Mouse (Mus musculus) limb, embryonic 12.5 days (tissue): ENCODE results near the gene Cdv3. TPM values are rescaled to one million over a fixed set of nuclear protein-coding genes. Genes with fewer than 3 reads are reported as not detected.

Source experiments
- ATAC-seq: fragments of 200-750 bp; cut with Nextera tagmentation; 2 replicates; pipeline ENCODE4 v1.8.0; 2017; ENCODE audit warnings: low read depth, moderate TSS enrichment; ENCODE audit not compliant: insufficient number of reproducible peaks, insufficient read depth, low FRiP score, low TSS enrichment
- H3K27ac ChIP-seq: fragments of 300-500 bp; sonication (generic); 2 replicates; pipeline ENCODE4 v1.5.1; 2016; ENCODE audit warnings: mild to moderate bottlenecking, moderate library complexity
- H3K27me3 ChIP-seq: fragments of 300-500 bp; sonication (generic); 2 replicates; pipeline ENCODE4 v1.6.1; 2016; ENCODE audit warnings: mild to moderate bottlenecking, moderate library complexity
- H3K36me3 ChIP-seq: fragments of 300-500 bp; sonication (generic); 2 replicates; pipeline ENCODE4 v1.6.1; 2016; ENCODE audit warnings: mild to moderate bottlenecking, moderate library complexity
- H3K4me1 ChIP-seq: fragments of 300-500 bp; sonication (generic); replicated peaks from 2 replicates; pipeline ENCODE4 v1.6.1; 2016
- H3K4me2 ChIP-seq: fragments of 300-500 bp; sonication (generic); 2 replicates; pipeline ENCODE4 v1.6.1; 2016; ENCODE audit warnings: mild to moderate bottlenecking, moderate library complexity
- H3K4me3 ChIP-seq: fragments of 300-500 bp; sonication (generic); replicated peaks from 2 replicates; pipeline ENCODE4 v1.5.1; 2016; ENCODE audit warnings: mild to moderate bottlenecking
- H3K9ac ChIP-seq: fragments of 300-500 bp; sonication (generic); replicated peaks from 2 replicates; pipeline ENCODE4 v1.6.1; 2016; ENCODE audit warnings: mild to moderate bottlenecking, moderate library complexity
- H3K9me3 ChIP-seq: fragments of 300-500 bp; sonication (generic); 2 replicates; pipeline ENCODE4 v1.6.1; 2016; ENCODE audit warnings: mild to moderate bottlenecking, moderate library complexity
- WGBS: fragments of 180-500 bp; shearing (Covaris S2); methylation state at CpG from one replicate; pipeline ENCODE4 v1.1.7; 2016; 5-methylcytosine and 5-hydroxymethylcytosine counted together
- polyA plus RNA-seq: library from polyadenylated mRNA; unstranded; fragments of >200 nt; fragmentation: Nextera tagmentation; extraction: Ambion mirVana; gene quantifications from 2 replicates; pipeline ENCODE4 v1.2.1, GENCODE M21; 2016

Cdv3 gene
- polyA plus RNA-seq, 1 experiment from 2014 or later = 114 TPM

DNA sequence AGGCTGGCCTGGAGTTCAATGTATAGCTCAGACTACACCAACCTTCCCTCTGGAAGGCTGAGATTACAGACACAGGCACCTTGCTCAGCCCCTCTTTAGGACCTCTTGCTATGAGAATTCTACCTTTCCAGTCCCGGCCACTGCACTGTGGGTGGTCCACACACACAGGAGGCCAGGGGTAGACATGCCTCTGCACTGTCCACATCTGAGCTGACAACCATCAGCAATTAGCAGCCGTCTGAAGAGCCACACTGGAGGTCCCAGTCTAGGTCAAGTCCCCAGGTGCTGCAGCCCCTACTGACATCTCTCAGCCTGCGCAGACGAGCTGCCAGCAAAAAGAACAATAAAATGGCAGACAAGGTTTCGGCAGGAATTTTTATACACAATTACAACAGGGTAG is 20.9 kb upstream of the Cdv3 start:
- Histone ChIP-seq H3K4me3 (no peak overlapping the region), H3K9ac (no peak overlapping the region; the same call in 1 of the 2 replicates), H3K4me2 (peak overlapping the region; percentile 18; the same call in 1 of the 2 replicates), H3K4me1 (peaks cover 18% of the 10 kb centered on the region), H3K27me3 (peaks cover 35% of the 10 kb centered on the region), H3K36me3 (no peaks in the 10 kb centered on the region), H3K27ac (peak overlapping the region; percentile 73), H3K9me3 (no peaks in the 10 kb centered on the region)
- 17% methylated on average over 5 of the region's 5 CpGs for WGBS
- peak; percentile 35; the same call in 1 of the 2 replicates for ATAC-seq

DNA sequence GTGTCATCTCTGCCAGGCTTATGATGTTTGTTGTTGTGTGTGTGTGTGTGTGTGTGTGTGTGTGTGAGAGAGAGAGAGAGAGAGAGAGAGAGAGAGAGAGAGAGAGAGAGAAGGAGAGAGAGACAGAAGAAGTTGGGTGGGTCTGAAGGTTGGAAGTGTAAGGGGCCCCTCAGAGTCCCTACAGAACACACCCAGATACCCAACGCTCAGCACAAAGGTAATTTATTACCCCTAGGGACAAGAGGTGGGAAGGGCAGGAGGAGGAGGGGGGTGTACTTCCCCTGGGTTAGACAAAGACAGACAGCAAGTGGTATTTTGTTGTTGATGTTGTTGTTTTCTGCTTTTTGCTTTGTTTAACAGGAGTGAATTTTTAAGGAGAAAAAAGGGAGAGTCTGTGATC is 20.0 kb upstream of the Cdv3 start:
- no peak for ATAC-seq
- Histone ChIP-seq H3K9ac (no peak overlapping the region), H3K36me3 (no peaks in the 10 kb centered on the region), H3K4me1 (peaks cover 18% of the 10 kb centered on the region), H3K4me3 (no peak overlapping the region), H3K9me3 (no peaks in the 10 kb centered on the region), H3K27ac (no peak overlapping the region), H3K27me3 (peaks cover 29% of the 10 kb centered on the region), H3K4me2 (no peak overlapping the region)
- WGBS = 0% methylated on average over 1 of the region's 1 CpGs

DNA sequence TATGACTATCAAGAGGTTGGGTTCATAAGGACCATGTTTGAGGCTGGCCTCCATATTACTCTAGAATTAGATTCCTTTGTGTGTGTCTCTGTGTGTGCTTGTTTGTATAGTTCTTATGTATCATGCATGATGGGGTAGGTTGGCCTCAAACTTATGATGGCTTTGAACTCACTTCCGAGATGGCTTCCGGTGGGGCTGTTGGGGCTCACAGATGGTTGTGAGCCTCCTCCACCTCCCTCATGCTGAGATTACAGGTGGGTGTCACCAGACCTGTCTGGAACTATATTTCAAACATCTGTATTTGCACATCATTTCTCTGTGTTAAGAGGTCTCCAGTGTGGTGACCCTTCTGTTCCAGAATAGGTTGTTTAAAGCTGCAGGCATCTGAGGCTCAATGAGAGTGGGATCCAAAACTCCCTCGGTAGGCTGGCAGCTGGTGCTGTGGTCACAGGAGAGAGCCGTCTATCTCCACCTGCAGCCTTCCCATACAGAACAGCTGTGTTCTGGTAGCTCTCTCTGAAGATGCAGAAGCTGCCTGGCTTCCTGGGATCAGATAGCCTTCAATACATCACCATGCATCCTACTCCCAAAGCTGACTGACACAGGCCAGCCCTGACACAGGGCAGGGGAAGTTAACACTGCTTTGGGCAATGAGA is 18.6 kb upstream of the Cdv3 start:
- H3K9ac ChIP-seq = no peak overlapping the region
- no peak overlapping the region for H3K27ac ChIP-seq
- no peak overlapping the region for H3K4me2 ChIP-seq
- peaks cover 17% of the 10 kb centered on the region for H3K27me3 ChIP-seq
- H3K4me1 ChIP-seq = peaks cover 18% of the 10 kb centered on the region
- no peaks in the 10 kb centered on the region for H3K36me3 ChIP-seq
- 68% methylated on average over 4 of the region's 4 CpGs for WGBS
- no peak for ATAC-seq
- no peaks in the 10 kb centered on the region for H3K9me3 ChIP-seq
- H3K4me3 ChIP-seq = no peak overlapping the region

DNA sequence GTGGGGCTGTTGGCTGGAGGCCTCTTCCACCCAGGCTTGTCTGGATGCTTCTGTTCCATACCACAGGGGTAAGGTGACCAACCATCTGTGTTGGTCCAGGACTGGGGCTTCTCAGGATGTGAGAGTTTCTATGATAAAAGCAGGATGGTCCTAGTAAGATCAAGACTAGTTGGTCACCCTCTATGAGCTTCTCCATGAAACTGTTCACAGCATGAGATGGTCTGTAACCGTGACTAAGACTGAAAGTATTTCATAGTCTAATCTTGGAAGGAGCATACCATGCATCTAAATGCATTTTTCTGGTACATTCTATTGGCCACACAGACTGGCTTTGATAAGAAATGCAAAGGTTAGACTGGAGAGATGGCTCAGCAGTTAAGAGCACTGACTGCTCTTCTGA is 17.9 kb upstream of the Cdv3 start:
- no peak overlapping the region for H3K27ac ChIP-seq
- H3K9ac ChIP-seq = no peak overlapping the region
- 87% methylated on average over 1 of the region's 1 CpGs for WGBS
- H3K4me2 ChIP-seq = no peak overlapping the region
- no peaks in the 10 kb centered on the region for H3K36me3 ChIP-seq
- no peak for ATAC-seq
- peaks cover 18% of the 10 kb centered on the region for H3K4me1 ChIP-seq
- H3K27me3 ChIP-seq = peaks cover 17% of the 10 kb centered on the region
- no peak overlapping the region for H3K4me3 ChIP-seq
- H3K9me3 ChIP-seq = no peaks in the 10 kb centered on the region

DNA sequence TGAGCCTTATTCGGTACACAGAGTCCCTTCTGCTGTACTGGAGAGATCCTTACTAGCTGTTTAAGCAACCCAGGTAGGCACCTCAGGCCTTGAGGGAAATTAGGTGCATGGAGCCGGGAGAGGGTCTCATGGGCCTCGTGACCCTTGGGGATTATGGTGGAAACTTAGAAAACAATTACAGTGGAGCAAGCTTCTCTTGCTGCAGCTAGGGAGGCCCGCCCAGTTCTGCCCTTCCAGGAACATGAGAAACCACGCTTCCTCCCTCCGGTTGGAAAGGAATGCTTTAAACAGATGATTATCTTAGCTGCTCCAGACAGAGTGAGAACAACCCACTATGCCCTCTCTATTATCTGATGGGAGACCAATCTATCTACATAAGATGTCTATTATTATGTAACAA is 17.3 kb upstream of the Cdv3 start:
- Histone ChIP-seq H3K27ac (no peak overlapping the region), H3K27me3 (peaks cover 17% of the 10 kb centered on the region), H3K9me3 (no peaks in the 10 kb centered on the region), H3K9ac (no peak overlapping the region), H3K36me3 (no peaks in the 10 kb centered on the region), H3K4me1 (peaks cover 17% of the 10 kb centered on the region), H3K4me3 (no peak overlapping the region), H3K4me2 (no peak overlapping the region)
- WGBS = 54% methylated on average over 6 of the region's 6 CpGs
- ATAC-seq = no peak

DNA sequence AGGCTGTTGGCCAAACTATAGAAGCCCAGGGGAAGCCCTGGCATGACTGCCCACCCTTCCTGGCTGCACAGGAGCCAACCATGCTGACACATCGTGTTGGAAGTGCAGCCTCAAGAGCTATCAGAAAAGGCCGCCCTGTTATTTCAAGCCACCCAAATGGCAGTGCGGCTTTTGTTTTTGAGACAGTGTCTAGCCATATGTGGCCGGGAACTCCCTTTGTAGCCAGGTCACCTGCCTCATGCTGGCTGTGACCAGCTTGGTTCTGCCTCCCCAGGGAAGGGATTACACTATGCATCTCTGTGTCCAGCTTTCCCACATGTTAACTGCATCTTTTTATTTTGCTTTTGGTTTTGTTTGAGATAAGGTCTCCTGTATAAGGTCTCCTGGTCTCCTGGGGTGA is 14.9 kb upstream of the Cdv3 start:
- Histone ChIP-seq H3K4me1 (0 out of 2 replicates have a peak, but pooled peaks cover 2% of the 10 kb centered on the region), H3K36me3 (no peaks in the 10 kb centered on the region), H3K9ac (no peak overlapping the region), H3K27me3 (peaks cover 7% of the 10 kb centered on the region), H3K4me3 (no peak overlapping the region), H3K4me2 (no peak overlapping the region), H3K9me3 (no peaks in the 10 kb centered on the region), H3K27ac (no peak overlapping the region)
- WGBS = 91% methylated on average over 4 of the region's 4 CpGs
- ATAC-seq = no peak

DNA sequence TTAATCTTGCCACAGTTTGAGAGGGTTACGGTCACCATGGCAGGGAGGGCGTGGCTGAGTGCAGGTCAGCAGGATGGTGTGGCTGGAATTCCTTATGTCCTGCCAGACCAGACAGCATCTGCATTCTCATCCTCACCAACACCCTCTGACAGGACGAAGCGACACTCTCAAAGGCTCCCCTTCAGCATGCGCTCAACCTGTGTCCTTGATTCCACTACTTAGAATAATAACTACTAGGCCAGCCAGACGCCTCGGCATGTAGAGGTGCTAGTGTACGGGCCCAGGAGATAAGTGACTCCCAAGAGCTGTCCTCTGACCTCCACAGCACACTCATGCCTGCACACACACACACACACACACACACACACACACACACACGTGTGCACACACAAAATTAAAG is 13.6 kb upstream of the Cdv3 start:
- no peak overlapping the region for H3K4me3 ChIP-seq
- H3K27ac ChIP-seq = no peak overlapping the region
- no peak overlapping the region for H3K4me2 ChIP-seq
- no peak for ATAC-seq
- H3K9ac ChIP-seq = no peak overlapping the region
- H3K36me3 ChIP-seq = no peaks in the 10 kb centered on the region
- H3K4me1 ChIP-seq = 0 out of 2 replicates have a peak, but pooled peaks cover 2% of the 10 kb centered on the region
- H3K9me3 ChIP-seq = no peaks in the 10 kb centered on the region
- WGBS = 65% methylated on average over 9 of the region's 9 CpGs
- peaks cover 7% of the 10 kb centered on the region for H3K27me3 ChIP-seq

DNA sequence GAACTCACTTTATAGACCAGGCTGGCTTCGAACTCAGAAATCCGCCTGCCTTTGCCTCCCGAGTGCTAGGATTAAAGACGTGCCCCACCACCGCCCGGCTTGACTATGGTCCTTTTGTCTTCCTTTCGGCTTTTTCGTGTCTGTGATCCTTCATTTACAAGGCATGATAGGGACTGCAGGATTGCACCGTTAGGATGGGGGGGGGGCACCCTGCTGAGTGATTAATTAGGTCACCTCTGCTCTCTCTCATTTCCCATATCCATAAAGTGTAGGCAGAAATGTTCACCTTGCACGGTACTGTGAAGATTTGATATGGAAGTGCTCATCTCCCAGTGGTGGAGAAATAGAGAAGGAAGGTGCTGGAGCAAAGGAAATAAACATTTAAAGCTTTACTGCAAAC is 13.0 kb upstream of the Cdv3 start:
- H3K36me3 ChIP-seq = no peaks in the 10 kb centered on the region
- no peaks in the 10 kb centered on the region for H3K9me3 ChIP-seq
- ATAC-seq = no peak
- no peak overlapping the region for H3K4me2 ChIP-seq
- H3K27ac ChIP-seq = no peak overlapping the region
- no peak overlapping the region for H3K9ac ChIP-seq
- H3K4me1 ChIP-seq = 0 out of 2 replicates have a peak, but pooled peaks cover 2% of the 10 kb centered on the region
- H3K27me3 ChIP-seq = peaks cover 7% of the 10 kb centered on the region
- WGBS = 63% methylated on average over 10 of the region's 10 CpGs
- H3K4me3 ChIP-seq = no peak overlapping the region

DNA sequence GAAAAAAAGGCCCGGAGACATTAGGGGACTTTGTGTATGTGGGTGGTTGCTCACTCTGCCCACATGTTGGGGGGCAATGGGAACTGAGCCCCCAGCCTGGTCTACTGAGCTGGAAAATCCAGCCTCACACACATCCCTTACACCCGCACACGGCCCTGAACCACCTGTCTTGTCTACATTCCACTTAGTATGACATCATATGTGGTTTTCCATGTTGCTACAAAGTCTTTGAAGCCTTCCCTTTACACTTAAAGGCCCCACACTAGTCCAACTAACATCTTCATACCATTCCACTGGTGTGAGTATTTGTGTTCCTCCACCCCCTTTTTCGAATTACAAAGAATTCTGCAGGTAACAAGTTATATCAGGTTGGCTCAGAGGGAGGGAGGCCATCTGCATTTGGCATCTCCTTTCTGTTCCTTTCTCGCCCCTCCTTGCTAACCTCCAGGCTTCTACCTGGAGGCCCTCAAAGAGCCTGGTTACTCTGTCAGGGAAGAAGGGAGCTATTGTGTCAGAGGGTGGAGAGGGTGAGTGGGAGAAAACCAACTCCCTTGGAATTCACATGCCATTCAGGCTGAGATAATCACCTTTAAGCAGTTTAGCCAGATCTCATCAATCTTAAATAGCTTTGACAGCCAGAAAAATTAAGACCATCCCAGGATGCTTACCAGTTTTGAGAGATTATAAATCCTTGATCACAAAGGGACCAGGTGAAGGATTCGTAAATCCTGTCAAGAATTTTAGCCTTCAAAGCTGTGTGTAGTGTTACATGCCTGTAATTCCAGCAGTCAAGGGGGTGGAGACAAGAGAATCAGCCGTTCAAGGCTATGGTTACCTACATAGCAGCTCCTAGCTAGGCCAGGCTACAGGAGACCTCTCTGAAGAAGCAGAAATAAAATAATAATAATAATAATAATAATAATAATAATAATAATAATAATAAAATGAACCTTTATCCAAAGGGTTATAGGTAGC is 11.0 kb upstream of the Cdv3 start:
- Histone ChIP-seq H3K4me3 (no peak overlapping the region), H3K4me1 (no peaks in the 10 kb centered on the region), H3K27me3 (no peaks in the 10 kb centered on the region), H3K9ac (no peak overlapping the region), H3K36me3 (no peaks in the 10 kb centered on the region), H3K9me3 (no peaks in the 10 kb centered on the region), H3K4me2 (no peak overlapping the region), H3K27ac (peak overlapping the region; percentile 50)
- no peak; the same call in 1 of the 2 replicates for ATAC-seq
- 64% methylated on average over 7 of the region's 7 CpGs for WGBS

DNA sequence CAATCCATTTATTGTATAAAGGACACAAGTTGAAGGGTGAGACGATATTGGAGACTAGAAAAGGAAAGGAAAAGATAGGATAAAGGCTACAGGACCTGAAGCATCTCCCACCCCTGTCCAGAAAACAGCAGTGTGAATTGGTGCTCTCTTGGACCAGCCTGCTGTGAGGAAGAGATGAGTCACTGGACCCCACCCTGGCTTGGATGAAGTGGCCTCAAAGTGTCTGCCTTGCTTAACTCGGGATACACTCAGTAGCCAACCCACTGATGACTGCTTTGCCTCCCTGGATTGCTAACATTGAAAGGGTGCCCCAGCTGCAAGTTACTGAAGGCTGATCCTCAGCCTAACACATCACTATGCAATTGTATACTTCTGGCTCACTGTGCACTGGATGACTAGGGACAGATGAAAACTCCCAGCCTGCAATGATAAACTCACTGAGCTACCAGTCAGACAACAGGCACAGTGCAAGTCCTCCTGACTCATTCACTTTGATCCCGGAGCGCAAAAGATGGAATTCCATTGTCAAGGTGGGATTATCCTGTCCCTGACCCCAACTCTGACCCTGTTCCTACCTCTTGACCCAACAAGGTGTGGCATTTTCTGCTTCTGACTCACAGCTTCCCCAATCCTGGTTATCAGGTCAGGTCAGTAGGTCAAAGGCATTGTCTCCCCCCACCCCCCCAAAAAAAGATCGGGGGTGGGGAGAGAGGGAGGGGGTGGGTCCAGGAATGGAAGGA is 6.8 kb upstream of the Cdv3 start:
- Histone ChIP-seq H3K27me3 (no peaks in the 10 kb centered on the region), H3K9ac (no peak overlapping the region), H3K4me2 (no peak overlapping the region), H3K9me3 (no peaks in the 10 kb centered on the region), H3K27ac (no peak overlapping the region), H3K4me1 (no peaks in the 10 kb centered on the region), H3K4me3 (no peak overlapping the region), H3K36me3 (peaks cover 4% of the 10 kb centered on the region; the same call in 1 of the 2 replicates)
- no peak for ATAC-seq
- WGBS = 71% methylated on average over 5 of the region's 5 CpGs

DNA sequence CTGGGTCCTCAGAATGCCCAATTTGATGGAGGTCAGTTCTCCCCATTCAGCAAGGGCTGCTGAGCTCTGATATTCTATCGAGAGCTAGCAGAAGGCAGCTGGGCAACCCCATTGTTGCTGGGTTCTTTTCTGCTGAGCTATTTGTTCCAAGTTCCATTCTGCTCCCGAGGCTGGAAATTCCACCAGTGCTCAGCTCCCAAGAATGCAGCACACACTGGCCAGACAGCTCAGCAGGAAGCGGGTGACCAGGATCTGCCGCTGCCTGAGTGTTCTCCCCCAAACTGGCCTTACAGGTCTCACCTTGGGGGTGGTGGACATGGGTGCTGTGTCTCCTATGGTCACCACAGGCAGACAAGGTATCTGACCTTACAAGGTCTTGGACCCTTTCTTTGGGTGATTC is 4.3 kb upstream of the Cdv3 start:
- no peak overlapping the region for H3K27ac ChIP-seq
- no peak for ATAC-seq
- no peaks in the 10 kb centered on the region for H3K27me3 ChIP-seq
- 90% methylated on average over 4 of the region's 4 CpGs for WGBS
- peaks cover 4% of the 10 kb centered on the region; the same call in 1 of the 2 replicates for H3K36me3 ChIP-seq
- no peak overlapping the region for H3K4me3 ChIP-seq
- H3K4me1 ChIP-seq = peaks cover 11% of the 10 kb centered on the region
- no peaks in the 10 kb centered on the region for H3K9me3 ChIP-seq
- no peak overlapping the region for H3K4me2 ChIP-seq
- no peak overlapping the region for H3K9ac ChIP-seq
